Mouse (Mus musculus) CH12.LX (cell line): Measurements from ENCODE around the gene Ntng1.

Experiments used
- CHD1 ChIP-seq: IDR thresholded peaks from 2 replicates; pipeline ENCODE4 v1.6.1; 2012; ENCODE audit warnings: low read depth, low read length, improper control_type of control experiment, inconsistent platforms
- CHD2 ChIP-seq: IDR thresholded peaks from 2 replicates; pipeline ENCODE4 v1.6.1; 2011; ENCODE audit warnings: low read length, improper control_type of control experiment
- CTCF ChIP-seq, 2 experiments: IDR thresholded peaks in 1 of 2; conservative IDR thresholded peaks in 1 of 2; 2 replicates each; pipeline ENCODE4 v1.5.1; 2011 to 2012; ENCODE audit warnings: low read depth in 2 of 2, low read length in 2 of 2, improper control_type of control experiment in 1 of 2, inconsistent platforms in 1 of 2, mild to moderate bottlenecking in 1 of 2, moderate library complexity in 1 of 2
- EP300 ChIP-seq: IDR thresholded peaks from 2 replicates; pipeline ENCODE4 v1.6.1; 2011; ENCODE audit warnings: low read length, improper control_type of control experiment
- MAFK ChIP-seq: IDR thresholded peaks from 2 replicates; pipeline ENCODE4 v1.6.1; 2011; ENCODE audit warnings: low read length, improper control_type of control experiment; ENCODE audit not compliant: insufficient replicate concordance
- POLR2A ChIP-seq: IDR thresholded peaks from 2 replicates; pipeline ENCODE4 v1.6.1; 2011; ENCODE audit warnings: low read depth, mild to moderate bottlenecking, improper control_type of control experiment, low read length
- UBTF ChIP-seq: IDR thresholded peaks from 2 replicates; pipeline ENCODE4 v1.6.1; 2012; ENCODE audit warnings: low read depth, mild to moderate bottlenecking, inconsistent platforms, low read length, improper control_type of control experiment, moderate library complexity
- ZC3H11A ChIP-seq: IDR thresholded peaks from 2 replicates; pipeline ENCODE4 v1.6.1; 2012; ENCODE audit warnings: low read depth, mild to moderate bottlenecking, inconsistent platforms, low read length, improper control_type of control experiment
- ZKSCAN1 ChIP-seq: IDR thresholded peaks from 2 replicates; pipeline ENCODE4 v1.6.1; 2012; ENCODE audit warnings: low read depth, inconsistent platforms, low read length, improper control_type of control experiment, borderline replicate concordance

DNA sequence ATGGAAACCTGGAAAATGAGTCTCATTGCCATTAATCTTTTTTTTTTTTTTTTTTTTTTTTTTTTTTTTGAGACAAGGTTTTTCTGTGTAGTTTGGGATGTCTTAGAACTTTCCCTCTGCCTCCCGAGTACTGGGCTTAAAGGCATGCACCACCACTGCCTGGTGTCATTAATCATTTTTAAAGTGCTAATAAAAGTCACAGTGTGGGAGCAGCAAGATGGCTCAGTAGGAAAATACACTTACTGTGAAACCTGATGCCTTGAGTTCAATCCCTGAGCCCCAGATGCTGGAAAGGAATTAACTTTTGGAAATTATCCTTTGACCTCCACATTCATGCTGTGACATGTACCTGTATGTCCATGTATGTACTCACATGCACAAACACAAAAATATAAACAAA lies 253.2 kb downstream of the Ntng1 start:
- no peak for TF ChIP-seq ZKSCAN1
- TF ChIP-seq ZC3H11A: no peak
- no peak for TF ChIP-seq CHD2
- TF ChIP-seq CTCF (conservative IDR thresholded peaks at IDR 0.05 in 1 of 2, IDR thresholded peaks at IDR 0.05 in 1 of 2; ENCODE audit: low read depth in 2 of 2, low read length in 2 of 2): no peak
- TF ChIP-seq MAFK: no peak
- no peak for TF ChIP-seq EP300
- TF ChIP-seq UBTF: no peak
- TF ChIP-seq POLR2A: no peak
- no peak for TF ChIP-seq CHD1
